In genomic region chrX:59567695-59568431, GRCm38 (mm10) we compare ENCODE assay signal across 9 mouse cellular contexts. TPM values are rescaled to one million over a fixed set of nuclear protein-coding genes. Genes with fewer than 3 reads are reported as not detected.
DNase-seq lines count a peak whose midpoint lies in the region; ATAC-seq and TF ChIP-seq lines count a peak whose summit lies in the region.
"Had no signal": no experiment of that assay in that cellular context is flagged by ENCODE, and none has a peak within 500 bp of the region (broad histone marks: within the 10 kb centered on the region; RNA-seq: fewer than 3 reads in every experiment).

Gene Fgf13, minus strand, starts transcription at chrX:59568071.

- under 1% methylated on average over 36 of the region's 47 CpGs for WGBS in kidney, adult 2 months
- WGBS in intestine, embryonic 15.5 days, result 10% methylated on average over 44 of the region's 47 CpGs
- WGBS in limb, embryonic 14.5 days, result 26% methylated on average over 38 of the region's 47 CpGs

- no peak for TF ChIP-seq CTCF in kidney, adult 2 months (conservative IDR thresholded peaks at IDR 0.05; ENCODE audit: insufficient read depth, insufficient read length, low read depth, low read length)

- H3K9me3 ChIP-seq in intestine, embryonic 15.5 days, result no peaks in the 10 kb centered on the region
- no peaks in the 10 kb centered on the region for H3K9me3 ChIP-seq in limb, embryonic 14.5 days (ENCODE audit: control insufficient read depth, low read length)

- no peak for DNase-seq in kidney, adult 2 months
- DNase-seq in kidney, adult 9 months, result no peak
- peak; percentile 51 for DNase-seq in embryo, embryonic 11 days
- DNase-seq in gastrocnemius, postnatal 4 days (ENCODE audit: low spot score in 2 of 2), result no peak
- no peak for DNase-seq in limb, embryonic 14.5 days (ENCODE audit: low spot score)
- DNase-seq in naive thymus-derived CD4-positive, alpha-beta T cell, adult 2 months (ENCODE audit: low read depth), result peak; percentile 71
- peak; percentile 6 to 7 for DNase-seq in thymus, adult 18-20 months

- no peak for TF ChIP-seq POLR2A in kidney, adult 2 months (IDR thresholded peaks at IDR 0.05; ENCODE audit: low read depth, low read length)
- TF ChIP-seq POLR2A in limb, embryonic 14.5 days (IDR thresholded peaks at IDR 0.05; ENCODE audit: borderline replicate concordance, extremely low read depth, insufficient read depth, insufficient read length), result no peak

- H3K27ac ChIP-seq in kidney, adult 2 months (ENCODE audit: insufficient read depth, low read depth, low read length), result no peak within 1 kb of the TSS
- 0 out of 2 replicates have a peak within 1 kb of the TSS, but pooled peaks have one; percentile 27 for H3K27ac ChIP-seq in intestine, embryonic 15.5 days
- H3K27ac ChIP-seq in limb, embryonic 14.5 days (replicated peaks; ENCODE audit: low read depth, low read length), result peak within 1 kb of the TSS; percentile 21; the same call in 1 of the 2 replicates

- H3K4me2 ChIP-seq in intestine, embryonic 15.5 days (replicated peaks), result peak within 1 kb of the TSS; percentile 75
- peak within 1 kb of the TSS; percentile 62 for H3K4me2 ChIP-seq in limb, embryonic 14.5 days (replicated peaks; ENCODE audit: low read depth, low read length, severe bottlenecking)

- 0 out of 2 replicates have a peak within 1 kb of the TSS, but pooled peaks have one; percentile 32 for H3K9ac ChIP-seq in intestine, embryonic 15.5 days
- peak within 1 kb of the TSS; percentile 56 for H3K9ac ChIP-seq in limb, embryonic 14.5 days (ENCODE audit: low read depth, low read length, severe bottlenecking)

- ATAC-seq in intestine, embryonic 15.5 days, result peak; percentile 48
- ATAC-seq in limb, embryonic 14.5 days (ENCODE audit: low FRiP score, low read depth), result peak; percentile 53

- H3K4me1 ChIP-seq in kidney, adult 2 months (ENCODE audit: control insufficient read depth, insufficient read depth, low read length), result no peaks in the 10 kb centered on the region
- no peaks in the 10 kb centered on the region for H3K4me1 ChIP-seq in intestine, embryonic 15.5 days (replicated peaks)
- no peaks in the 10 kb centered on the region for H3K4me1 ChIP-seq in limb, embryonic 14.5 days (ENCODE audit: control insufficient read depth, insufficient read depth, low read length)

- peak within 1 kb of the TSS; percentile 24 for H3K4me3 ChIP-seq in kidney, adult 2 months (ENCODE audit: insufficient read depth, low read depth, low read length)
- peak within 1 kb of the TSS; percentile 46 for H3K4me3 ChIP-seq in intestine, embryonic 15.5 days (replicated peaks)
- peak within 1 kb of the TSS; percentile 44 for H3K4me3 ChIP-seq in limb, embryonic 14.5 days (replicated peaks; ENCODE audit: low read length)

- H3K27me3 ChIP-seq in kidney, adult 2 months (replicated peaks; ENCODE audit: control insufficient read depth, insufficient read depth, low read length), result no peaks in the 10 kb centered on the region
- peaks cover 7% of the 10 kb centered on the region; the same call in 1 of the 2 replicates for H3K27me3 ChIP-seq in intestine, embryonic 15.5 days (replicated peaks)
- no peaks in the 10 kb centered on the region; the same call in 1 of the 2 replicates for H3K27me3 ChIP-seq in limb, embryonic 14.5 days (ENCODE audit: control insufficient read depth, insufficient read depth, low read length)
- H3K27me3 ChIP-seq: CH12.LX had no signal

- no peaks in the 10 kb centered on the region for H3K36me3 ChIP-seq in kidney, adult 2 months (ENCODE audit: control insufficient read depth, insufficient read depth, low read length)
- no peaks in the 10 kb centered on the region for H3K36me3 ChIP-seq in intestine, embryonic 15.5 days
- H3K36me3 ChIP-seq in limb, embryonic 14.5 days (ENCODE audit: control insufficient read depth, insufficient read depth, low read length), result no peaks in the 10 kb centered on the region

RNA-seq across cellular contexts. Expression of gene Fgf13, which starts in this region (rescaled TPM):
- polyA plus RNA-seq in kidney, adult 2 months (2012; rRNA removed), result 0.41 and 0.59 TPM in 2 replicates
- total RNA-seq in gastrocnemius, postnatal 4 days (2021), result 10 to 100 TPM; 58.4 to 67.3 TPM
- polyA plus RNA-seq in intestine, embryonic 15.5 days (2015; fragmentation: Nextera tagmentation; extraction: Ambion mirVana), result 29.9 and 30.8 TPM in 2 replicates
- polyA plus RNA-seq in limb, embryonic 14.5 days (2012; rRNA removed), result 12.0 and 13.5 TPM in 2 replicates
- polyA plus RNA-seq in limb, embryonic 14.5 days (2014; fragmentation: Nextera tagmentation; extraction: Ambion mirVana), result 14.4 and 15.6 TPM in 2 replicates
- total RNA-seq: CH12.LX had no signal

Comparison
In these comparisons a context has a peak if more than half of its experiments do, and no peak if none do; other contexts are left out.
1. DNase-seq: peak in embryo, embryonic 11 days (single experiment), naive thymus-derived CD4-positive, alpha-beta T cell, adult 2 months (single experiment) and thymus, adult 18-20 months (2 of 2); none in kidney, adult 2 months (single experiment), kidney, adult 9 months (single experiment), gastrocnemius, postnatal 4 days (0 of 2) and limb, embryonic 14.5 days (single experiment).
2. Peak in every context shown above with its lines, with median percentiles within 50 percentile points of each other: H3K4me3 ChIP-seq.